8 mouse cellular contexts compared by ENCODE assay signal in genomic region chrX:103067730-103068621, GRCm38 (mm10).
DNase-seq lines count a peak whose midpoint lies in the region; ATAC-seq and TF ChIP-seq lines count a peak whose summit lies in the region.
"Not testable (repeated sequence)": the region's sequence is repeated elsewhere in the genome, so short reads cannot be mapped to it uniquely, and the experiment has no call there.

No protein-coding gene starts in this region.

- TF ChIP-seq CTCF in Patski (IDR thresholded peaks at IDR 0.05): not testable (repeated sequence)

- in situ Hi-C loops in Patski (cut with MboI; ENCODE audit: low pct_unique_long_range_greater_than_20kb): not testable (repeated sequence)

- WGBS in forebrain, embryonic 11.5 days: 11% methylated on average over 2 of the region's 50 CpGs
- no CpG with 5 or more reads among the region's 50 CpGs for WGBS in heart, embryonic 12.5 days
- no CpG with 5 or more reads among the region's 50 CpGs for WGBS in hindbrain, embryonic 16.5 days
- 17% methylated on average over 2 of the region's 50 CpGs for WGBS in kidney, embryonic 16.5 days
- no CpG with 5 or more reads among the region's 50 CpGs for WGBS in lung, embryonic 15.5 days
- WGBS in midbrain, embryonic 16.5 days: 17% methylated on average over 2 of the region's 50 CpGs

- H3K4me2 ChIP-seq in forebrain, embryonic 11.5 days (ENCODE audit: low read depth, low read length, severe bottlenecking); heart, embryonic 12.5 days; hindbrain, embryonic 16.5 days (ENCODE audit: low read length); kidney, embryonic 16.5 days (replicated peaks; ENCODE audit: low read depth, low read length); lung, embryonic 15.5 days; midbrain, embryonic 16.5 days (ENCODE audit: low read length): not testable (repeated sequence)

- DNase-seq in Patski (ENCODE audit: low read depth, low spot score); forebrain, embryonic 11.5 days (ENCODE audit: low spot score): not testable (repeated sequence)
- DNase-seq in right cerebral cortex, postnatal 4 days: peak; percentile 1

- peak; percentile 42 for ATAC-seq in Patski
- peak; percentile 87 for ATAC-seq in forebrain, embryonic 11.5 days (replicated peaks; ENCODE audit: low FRiP score)
- ATAC-seq in heart, embryonic 12.5 days (ENCODE audit: insufficient number of reproducible peaks, low FRiP score): peak; percentile 53; the same call in 1 of the 2 replicates
- ATAC-seq in hindbrain, embryonic 16.5 days: peak; percentile 91
- peak; percentile 77 for ATAC-seq in kidney, embryonic 16.5 days (ENCODE audit: low FRiP score, low TSS enrichment)
- ATAC-seq in lung, embryonic 15.5 days (ENCODE audit: borderline replicate concordance, extremely low read depth, low FRiP score, low TSS enrichment): peak; percentile 60
- ATAC-seq in midbrain, embryonic 16.5 days: peak; percentile 92

- H3K9me3 ChIP-seq in forebrain, embryonic 11.5 days (ENCODE audit: control insufficient read depth, low read length); heart, embryonic 12.5 days (replicated peaks); hindbrain, embryonic 16.5 days (ENCODE audit: control insufficient read depth, low read length); kidney, embryonic 16.5 days (ENCODE audit: low read length); lung, embryonic 15.5 days; midbrain, embryonic 16.5 days (replicated peaks; ENCODE audit: control insufficient read depth, low read length, poor library complexity, severe bottlenecking): not testable (repeated sequence)

- H3K36me3 ChIP-seq in forebrain, embryonic 11.5 days (ENCODE audit: control insufficient read depth, insufficient read depth, low read length); heart, embryonic 12.5 days; hindbrain, embryonic 16.5 days (ENCODE audit: control insufficient read depth, insufficient read depth, low read length); kidney, embryonic 16.5 days (ENCODE audit: insufficient read depth, low read length); lung, embryonic 15.5 days; midbrain, embryonic 16.5 days (ENCODE audit: control insufficient read depth, insufficient read depth, low read length): not testable (repeated sequence)

- CTCF ChIA-PET in Patski (lab: Charles Lee): not testable (repeated sequence)

- not testable (repeated sequence) for H3K4me1 ChIP-seq in forebrain, embryonic 11.5 days (replicated peaks; ENCODE audit: control insufficient read depth, insufficient read depth, low read length); heart, embryonic 12.5 days (replicated peaks); hindbrain, embryonic 16.5 days (ENCODE audit: control insufficient read depth, insufficient read depth, low read depth, low read length); kidney, embryonic 16.5 days (ENCODE audit: insufficient read depth, low read length); lung, embryonic 15.5 days; midbrain, embryonic 16.5 days (ENCODE audit: control insufficient read depth, insufficient read depth, low read length)

- H3K27ac ChIP-seq in forebrain, embryonic 11.5 days (ENCODE audit: low read depth, low read length); heart, embryonic 12.5 days (ENCODE audit: poor library complexity, severe bottlenecking); hindbrain, embryonic 16.5 days (ENCODE audit: low read depth, low read length); kidney, embryonic 16.5 days (ENCODE audit: low read length); lung, embryonic 15.5 days; midbrain, embryonic 16.5 days (ENCODE audit: low read length): not testable (repeated sequence)

- H3K9ac ChIP-seq in forebrain, embryonic 11.5 days (ENCODE audit: low read length); heart, embryonic 12.5 days; hindbrain, embryonic 16.5 days (ENCODE audit: low read depth, low read length); kidney, embryonic 16.5 days (replicated peaks; ENCODE audit: low read length); lung, embryonic 15.5 days; midbrain, embryonic 16.5 days (ENCODE audit: low read depth, low read length): not testable (repeated sequence)

- peaks cover 13% of the 10 kb centered on the region for H3K27me3 ChIP-seq in Patski
- H3K27me3 ChIP-seq in forebrain, embryonic 11.5 days (ENCODE audit: control insufficient read depth, insufficient read depth, low read length); heart, embryonic 12.5 days (replicated peaks); hindbrain, embryonic 16.5 days (replicated peaks; ENCODE audit: control insufficient read depth, insufficient read depth, low read length); kidney, embryonic 16.5 days (ENCODE audit: insufficient read depth, low read length); lung, embryonic 15.5 days; midbrain, embryonic 16.5 days (ENCODE audit: control insufficient read depth, insufficient read depth, low read depth, low read length): not testable (repeated sequence)

- POLR2A ChIA-PET in Patski (lab: Charles Lee): not testable (repeated sequence)

- H3K4me3 ChIP-seq in forebrain, embryonic 11.5 days (ENCODE audit: low read depth, low read length); heart, embryonic 12.5 days; hindbrain, embryonic 16.5 days (ENCODE audit: low read length); kidney, embryonic 16.5 days (ENCODE audit: low read length); lung, embryonic 15.5 days; midbrain, embryonic 16.5 days (ENCODE audit: low read depth, low read length): not testable (repeated sequence)

Comparison
In these comparisons a context has a peak if more than half of its experiments do, and no peak if none do; other contexts are left out.
1. ATAC-seq: peak in every context shown above with its lines; median percentile 92 in midbrain, embryonic 16.5 days; 91 in hindbrain, embryonic 16.5 days; 87 in forebrain, embryonic 11.5 days; 77 in kidney, embryonic 16.5 days; 60 in lung, embryonic 15.5 days; 53 in heart, embryonic 12.5 days; 42 in Patski.